ENCODE assay signal across 12 mouse cellular contexts in the genomic region with DNA sequence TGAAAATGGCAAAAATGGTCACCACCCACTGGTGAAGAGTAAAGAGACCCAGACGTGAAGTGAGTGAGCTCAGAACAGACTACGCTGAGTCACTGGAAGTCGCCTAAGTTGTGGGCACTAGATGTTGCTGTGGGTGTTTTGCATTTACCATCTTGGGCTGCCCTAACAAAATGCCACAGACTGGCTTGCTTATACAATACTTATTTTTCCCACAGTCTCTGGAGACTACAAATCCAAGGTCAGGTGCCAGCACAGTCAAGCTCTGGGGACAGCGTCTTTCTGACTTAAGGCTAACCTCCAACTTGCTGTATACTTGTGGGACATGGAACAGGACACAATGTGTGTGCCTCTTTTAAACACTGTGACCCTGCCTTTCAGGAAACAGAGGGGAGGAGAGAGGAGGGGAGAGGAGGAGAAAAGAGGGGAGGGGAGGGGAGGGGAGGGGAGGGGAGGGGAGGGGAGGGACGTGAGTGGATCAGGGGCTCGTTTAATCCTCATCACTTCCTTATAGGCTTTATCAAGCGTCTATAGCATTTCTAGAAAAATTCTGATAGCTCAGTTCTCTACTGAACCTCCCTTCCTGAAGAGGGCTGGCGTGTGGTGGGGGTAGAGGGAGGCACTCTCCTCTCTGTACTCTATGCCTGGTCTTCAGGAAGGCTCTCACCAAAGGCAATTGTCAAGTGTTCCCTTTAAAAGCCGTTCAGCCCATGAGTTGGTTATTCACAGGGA. TPM values are rescaled to one million over a fixed set of nuclear protein-coding genes. Genes with fewer than 3 reads are reported as not detected.
DNase-seq lines count a peak whose midpoint lies in the region; ATAC-seq and TF ChIP-seq lines count a peak whose summit lies in the region.
"Had no signal": no experiment of that assay in that cellular context is flagged by ENCODE, and none has a peak within 500 bp of the region (broad histone marks: within the 10 kb centered on the region; RNA-seq: fewer than 3 reads in every experiment).

No protein-coding gene starts in this region.

- H3K4me1 ChIP-seq in forebrain, postnatal 0 days (ENCODE audit: insufficient read depth): no peaks in the 10 kb centered on the region
- H3K4me1 ChIP-seq: neural tube, embryonic 15.5 days had no signal

- 58% methylated on average over 9 of the region's 9 CpGs for WGBS in forebrain, postnatal 0 days

- no peaks in the 10 kb centered on the region for H3K9me3 ChIP-seq in forebrain, postnatal 0 days (ENCODE audit: low read length)
- H3K9me3 ChIP-seq: neural tube, embryonic 15.5 days had no signal

- TF ChIP-seq CTCF in forebrain, postnatal 0 days (IDR thresholded peaks at IDR 0.05; ENCODE audit: low read depth): no peak

- no peaks in the 10 kb centered on the region for H3K27me3 ChIP-seq in forebrain, postnatal 0 days (ENCODE audit: insufficient read depth, low read length)
- H3K27me3 ChIP-seq: neural tube, embryonic 15.5 days had no signal

- DNase-seq in frontal cortex, postnatal 10 days (ENCODE audit: low spot score in 2 of 2): no peak
- DNase-seq in right cerebral cortex, adult 18-20 months: peak; percentile 78
- no peak for DNase-seq in right cerebral cortex, postnatal 4 days
- DNase-seq in liver: peak; percentile 32
- no peak for DNase-seq in urinary bladder, postnatal 25 days (ENCODE audit: low spot score)
- DNase-seq in forebrain, postnatal 0 days: no peak
- DNase-seq in B cell, adult 2 months: no peak
- DNase-seq: adrenal gland, adult 8-10 months; lung, postnatal 14 days had no signal

- H3K27ac ChIP-seq in forebrain, postnatal 0 days (ENCODE audit: low read depth, low read length): no peak overlapping the region
- H3K27ac ChIP-seq: neural tube, embryonic 15.5 days had no signal

- no peak overlapping the region for H3K9ac ChIP-seq in forebrain, postnatal 0 days
- H3K9ac ChIP-seq: neural tube, embryonic 15.5 days had no signal

- H3K4me2 ChIP-seq in forebrain, postnatal 0 days (ENCODE audit: low read depth): no peak overlapping the region
- H3K4me2 ChIP-seq: neural tube, embryonic 15.5 days had no signal

- ATAC-seq in frontal cortex, adult (ENCODE audit: low TSS enrichment): peak; percentile 82
- no peak for ATAC-seq in forebrain, postnatal 0 days
- ATAC-seq: intestine, postnatal 0 days had no signal

- H3K4me3 ChIP-seq in forebrain, postnatal 0 days (ENCODE audit: low read depth, low read length): no peak overlapping the region
- H3K4me3 ChIP-seq: neural tube, embryonic 15.5 days had no signal

- no peaks in the 10 kb centered on the region for H3K36me3 ChIP-seq in forebrain, postnatal 0 days (ENCODE audit: insufficient read depth)
- H3K36me3 ChIP-seq: neural tube, embryonic 15.5 days had no signal

RNA-seq across cellular contexts. Expression of a gene that starts 15.9 kb away (rescaled TPM):
- 20.3 and 20.7 TPM in 2 replicates for total RNA-seq in forebrain, postnatal 0 days (2014; rRNA removed)
- polyA plus RNA-seq in forebrain, postnatal 0 days (2015; fragmentation: Nextera tagmentation; extraction: Ambion mirVana): 9.9 and 12.2 TPM in 2 replicates

RNA-seq across cellular contexts. Expression of a gene that starts 45.3 kb away (rescaled TPM):
- 129 and 139 TPM in 2 replicates for total RNA-seq in forebrain, postnatal 0 days (2014; rRNA removed)
- 208 and 277 TPM in 2 replicates for polyA plus RNA-seq in forebrain, postnatal 0 days (2015; fragmentation: Nextera tagmentation; extraction: Ambion mirVana)

RNA-seq across cellular contexts. Expression of a gene that starts 58.0 kb away (rescaled TPM):
- 131 and 133 TPM in 2 replicates for total RNA-seq in forebrain, postnatal 0 days (2014; rRNA removed)
- polyA plus RNA-seq in forebrain, postnatal 0 days (2015; fragmentation: Nextera tagmentation; extraction: Ambion mirVana): 120 and 134 TPM in 2 replicates

Comparison
In these comparisons a context has a peak if more than half of its experiments do, and no peak if none do; other contexts are left out.
1. DNase-seq: peak in right cerebral cortex, adult 18-20 months (single experiment) and liver (single experiment); none in frontal cortex, postnatal 10 days (0 of 2), right cerebral cortex, postnatal 4 days (single experiment), urinary bladder, postnatal 25 days (single experiment), forebrain, postnatal 0 days (single experiment) and B cell, adult 2 months (0 of 2).